Mouse (Mus musculus): ENCODE measurements around the gene Larp1b. TPM values are rescaled to one million over a fixed set of nuclear protein-coding genes. Genes with fewer than 3 reads are reported as not detected.
A peak's percentile ranks its signal among the peaks of the same experiment; 100 is the strongest.

The Larp1b gene
- polyA plus RNA-seq, 1 experiment, result 13.5 TPM

GRCm38 (mm10) chr3:41018022-41018608 is 68.5 kb downstream of the Larp1b start:
- DNase-seq (ENCODE audit: low read depth, low spot score), result no peak
- WGBS, result 39% methylated on average over 3 of the region's 3 CpGs

DNA sequence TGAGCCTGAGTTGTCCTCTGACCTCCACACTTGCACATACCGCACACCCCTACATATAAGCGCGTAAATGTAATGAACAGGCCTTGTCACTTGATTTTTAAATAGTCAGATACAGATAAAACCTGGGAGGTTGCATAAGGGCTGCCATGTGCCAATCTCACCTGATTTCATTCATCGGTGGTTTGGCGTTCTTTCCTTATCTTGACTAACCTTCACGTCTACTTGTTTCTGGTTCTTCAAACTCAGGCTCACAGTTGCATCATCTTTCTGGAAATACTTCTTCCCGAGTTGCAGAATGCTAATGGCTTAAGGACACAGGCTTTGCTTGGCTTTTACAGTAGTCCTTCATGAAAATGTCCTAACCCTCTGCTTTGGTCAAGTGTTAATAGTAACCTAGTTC is 71.1 kb downstream of the Larp1b start:
- DNase-seq (ENCODE audit: low read depth, low spot score), result no peak
- WGBS, result 92% methylated on average over 7 of the region's 7 CpGs

DNA sequence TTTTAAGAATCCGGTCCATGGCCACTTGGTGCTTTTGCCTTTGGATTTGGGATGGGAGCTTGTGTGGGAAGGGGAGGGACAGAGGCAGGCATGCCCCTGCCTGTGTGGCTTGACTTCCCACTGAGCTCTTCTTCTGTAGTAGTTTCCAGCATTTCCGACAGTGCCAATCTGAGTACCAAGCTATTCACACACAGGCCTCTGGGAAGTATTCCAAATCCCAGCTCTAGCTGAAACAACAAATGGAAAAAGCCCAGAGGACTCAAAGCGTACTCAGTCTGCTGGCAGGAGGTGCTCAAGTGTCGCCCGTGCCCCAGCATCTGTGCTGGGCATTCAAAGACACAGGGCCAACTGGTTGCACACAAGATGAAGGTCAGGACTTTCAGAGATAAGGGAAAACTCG is 72.4 kb downstream of the Larp1b start:
- 68% methylated on average over 6 of the region's 6 CpGs for WGBS

DNA sequence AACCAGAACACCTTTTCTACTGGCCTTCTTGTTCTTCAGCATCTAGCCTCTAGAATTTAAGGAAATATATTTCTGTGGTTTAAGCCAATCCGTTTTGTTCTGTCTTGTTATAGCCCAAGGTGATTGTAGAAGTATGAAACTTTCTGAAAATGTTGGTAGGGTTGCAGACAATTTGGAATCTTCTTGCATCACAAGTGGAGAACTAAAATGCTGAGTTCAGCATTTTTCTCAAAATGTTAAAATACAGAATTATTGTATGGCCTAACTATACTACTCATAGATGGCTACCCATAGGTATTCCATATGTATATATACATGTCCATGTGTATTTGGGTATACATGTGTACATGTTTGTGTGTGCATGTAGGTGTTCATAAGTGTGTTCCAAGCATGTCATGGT is 81.1 kb downstream of the Larp1b start:
- no peak for DNase-seq (ENCODE audit: low read depth, low spot score)
- WGBS, result 89% methylated on average over 1 of the region's 1 CpGs

More for the DNA sequence above, 72.4 kb downstream of the Larp1b start:
- DNase-seq (ENCODE audit: low read depth, low spot score), result no peak

DNA sequence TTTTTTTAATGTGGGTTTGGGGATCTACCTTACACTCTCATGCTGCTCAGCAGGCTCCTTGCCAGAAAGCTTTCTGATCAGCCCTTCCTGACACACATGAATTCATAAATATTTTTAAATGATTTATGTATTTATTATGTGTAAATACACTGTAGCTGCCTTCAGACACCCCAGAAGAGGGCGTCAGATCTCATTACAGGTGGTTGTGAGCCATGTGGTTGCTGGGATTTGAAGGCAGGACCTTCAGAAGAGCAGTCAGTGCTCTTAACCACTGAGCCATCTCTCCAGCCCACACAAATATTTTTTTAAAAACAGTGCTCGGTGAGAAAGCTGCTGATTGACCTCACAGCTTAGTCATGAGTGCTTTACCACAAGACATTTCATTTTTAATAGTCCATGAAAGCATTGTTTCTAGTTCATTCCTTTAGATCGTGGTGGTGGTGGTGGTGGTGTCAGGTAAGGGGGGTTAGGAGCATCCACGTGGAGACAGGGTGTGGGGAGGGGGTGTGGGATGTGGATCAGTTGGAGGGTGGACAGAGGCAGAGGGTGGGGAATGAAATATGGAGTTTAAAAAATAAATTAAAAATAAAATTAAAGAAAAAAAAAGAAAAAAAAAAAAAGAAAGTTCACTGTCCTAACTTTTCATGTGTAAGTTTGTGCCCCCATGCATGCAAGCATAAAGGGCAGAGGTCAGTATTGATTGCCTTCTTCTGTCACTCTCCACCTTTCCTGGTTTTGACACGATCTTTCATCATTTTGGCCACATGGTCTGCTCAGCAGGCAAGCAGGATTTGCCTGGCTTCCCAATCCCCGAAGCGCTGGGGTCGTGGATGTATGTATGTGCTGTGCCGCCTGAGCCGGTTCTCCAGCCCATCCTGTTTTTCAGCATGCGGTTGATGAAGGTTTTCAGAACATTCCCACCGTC is 81.9 kb downstream of the Larp1b start:
- WGBS, result 83% methylated on average over 12 of the region's 12 CpGs
- no peak for DNase-seq (ENCODE audit: low read depth, low spot score)

DNA sequence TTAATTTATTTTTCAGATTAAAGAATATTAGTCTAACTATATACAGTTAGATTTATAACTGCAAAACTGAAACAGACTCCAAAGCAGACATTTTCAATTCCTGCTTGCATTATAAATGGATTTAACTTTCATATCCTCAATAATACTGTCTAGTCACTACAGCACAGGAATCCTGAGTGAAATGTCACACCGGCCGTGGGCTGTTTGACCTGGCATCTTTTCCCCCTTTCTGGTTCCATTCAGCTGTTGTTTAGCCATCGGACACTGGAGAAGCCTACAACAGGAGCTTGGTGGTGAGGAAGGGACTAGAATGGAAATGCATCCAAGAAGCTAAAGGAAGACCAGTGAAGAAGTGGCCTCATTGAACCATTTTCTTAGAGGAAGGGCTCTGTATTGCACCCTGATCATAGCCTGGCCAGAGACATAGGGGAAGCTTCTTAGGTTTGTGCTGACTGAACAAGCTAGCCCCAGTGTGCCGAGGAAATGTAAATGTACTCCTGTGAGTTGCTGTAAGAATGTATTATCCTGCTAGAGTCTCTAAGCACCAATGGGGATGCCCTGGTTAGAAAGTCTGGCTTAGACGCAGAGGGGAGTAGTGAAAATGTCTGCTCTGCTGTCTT is 88.8 kb downstream of the Larp1b start:
- no peak for DNase-seq (ENCODE audit: low read depth, low spot score)
- WGBS, result 83% methylated on average over 5 of the region's 5 CpGs

GRCm38 (mm10) chr3:41041241-41041640 is 91.6 kb downstream of the Larp1b start:
- 62% methylated on average over 5 of the region's 5 CpGs for WGBS
- DNase-seq (ENCODE audit: low read depth, low spot score), result no peak

GRCm38 (mm10) chr3:41042195-41042938 is 92.7 kb downstream of the Larp1b start:
- peak; percentile 8 for DNase-seq (ENCODE audit: low read depth, low spot score)
- WGBS, result 76% methylated on average over 4 of the region's 4 CpGs

DNA sequence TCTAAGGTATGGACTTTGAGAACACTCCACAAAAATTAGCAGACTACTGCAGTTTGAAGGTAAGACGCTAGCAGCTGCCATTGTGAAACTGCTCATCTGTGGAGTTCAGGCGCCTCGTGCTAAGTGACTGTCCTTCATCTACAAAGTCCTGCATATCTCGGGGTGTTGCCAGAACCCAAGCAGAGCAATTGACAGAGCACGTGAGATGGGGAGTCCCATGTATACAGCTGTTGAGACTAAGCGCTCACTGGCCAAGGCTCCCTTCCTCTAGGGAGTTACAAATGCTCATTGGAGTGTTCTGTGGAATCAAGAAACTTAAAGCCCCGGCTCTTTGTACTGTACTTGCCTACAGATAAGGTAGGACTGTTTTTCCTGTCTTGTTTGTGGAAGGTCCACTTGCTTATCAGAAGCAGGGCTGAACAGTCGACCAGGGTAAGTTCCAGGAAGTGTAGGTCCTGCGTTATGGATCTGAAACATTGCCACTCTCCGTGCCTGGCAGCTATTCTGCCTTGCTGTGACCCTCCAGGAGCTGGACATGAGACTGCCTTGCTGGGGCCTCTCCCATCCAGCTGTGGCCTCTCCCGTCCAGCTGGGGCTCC is 94.2 kb downstream of the Larp1b start:
- no peak for DNase-seq (ENCODE audit: low read depth, low spot score)
- WGBS, result 62% methylated on average over 11 of the region's 11 CpGs

DNA sequence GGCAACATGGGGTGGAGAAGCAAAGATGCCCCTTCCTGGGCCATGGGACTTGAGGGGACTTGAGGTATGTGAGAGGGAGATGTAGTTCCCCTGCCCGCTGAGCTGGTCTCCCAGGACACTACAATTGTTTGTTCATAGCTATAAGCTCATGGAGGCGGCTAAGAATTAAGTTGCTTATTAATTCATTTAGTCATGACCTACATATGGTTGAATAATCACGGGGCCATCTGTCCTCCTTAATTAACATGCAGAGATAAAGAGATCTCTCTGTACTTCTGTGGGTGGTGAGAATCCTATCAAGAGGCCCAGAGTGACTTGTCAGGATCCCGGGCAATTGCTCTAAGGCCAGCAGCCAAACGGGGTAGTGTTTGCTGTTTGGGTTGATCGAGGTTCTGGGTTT is 98.2 kb downstream of the Larp1b start:
- 91% methylated on average over 6 of the region's 6 CpGs for WGBS

GRCm38 (mm10) chr3:41053334-41053733 is 103.7 kb downstream of the Larp1b start:
- WGBS, result 79% methylated on average over 3 of the region's 3 CpGs

More for the DNA sequence above, 98.2 kb downstream of the Larp1b start:
- DNase-seq (ENCODE audit: low read depth, low spot score), result no peak

DNA sequence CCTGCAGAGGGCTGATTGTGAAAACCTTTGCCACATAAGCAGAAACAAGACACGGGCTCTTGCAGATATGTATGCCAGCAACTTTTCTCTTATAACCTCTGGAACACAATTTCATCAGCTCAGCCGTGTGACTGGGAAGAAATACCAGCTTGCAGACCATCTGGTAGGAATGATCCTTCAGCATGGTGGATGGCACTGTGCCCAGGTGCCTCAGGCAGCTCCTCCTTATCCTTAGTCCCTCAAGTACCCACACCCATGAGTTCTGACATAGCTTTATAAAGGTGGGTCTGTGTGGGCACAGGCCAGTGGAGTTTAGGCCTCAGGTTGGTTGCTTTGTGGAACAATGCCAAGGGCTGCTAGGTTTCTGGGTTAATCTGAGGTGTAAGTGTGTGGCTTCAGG is 108.8 kb downstream of the Larp1b start:
- no peak for DNase-seq (ENCODE audit: low read depth, low spot score)
- WGBS, result 47% methylated on average over 2 of the region's 2 CpGs

More at GRCm38 (mm10) chr3:41053334-41053733, 103.7 kb downstream of the Larp1b start:
- DNase-seq (ENCODE audit: low read depth, low spot score), result no peak

DNA sequence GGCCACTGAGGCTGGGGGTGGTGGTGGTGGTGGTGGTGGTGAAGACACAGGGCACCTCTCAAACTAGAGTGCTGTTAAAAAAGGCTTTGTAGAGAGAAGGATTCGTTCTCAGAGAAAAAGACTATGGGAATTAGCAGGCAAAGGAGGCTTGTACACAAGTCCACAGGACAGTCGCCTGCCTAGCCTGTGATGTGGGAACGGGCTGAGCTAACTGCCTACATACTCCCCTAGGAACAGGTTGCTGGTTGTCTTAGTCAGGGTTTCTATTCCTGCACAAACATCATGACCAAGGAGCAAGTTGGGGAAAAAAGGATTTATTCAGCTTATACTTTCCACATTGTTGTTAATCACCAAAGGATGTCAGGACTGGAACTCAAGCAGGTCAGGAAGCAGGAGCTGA is 109.6 kb downstream of the Larp1b start:
- DNase-seq (ENCODE audit: low read depth, low spot score), result no peak
- WGBS, result 91% methylated on average over 3 of the region's 3 CpGs

GRCm38 (mm10) chr3:41061831-41062565 is 112.4 kb downstream of the Larp1b start:
- no peak for DNase-seq (ENCODE audit: low read depth, low spot score)
- 81% methylated on average over 3 of the region's 3 CpGs for WGBS

DNA sequence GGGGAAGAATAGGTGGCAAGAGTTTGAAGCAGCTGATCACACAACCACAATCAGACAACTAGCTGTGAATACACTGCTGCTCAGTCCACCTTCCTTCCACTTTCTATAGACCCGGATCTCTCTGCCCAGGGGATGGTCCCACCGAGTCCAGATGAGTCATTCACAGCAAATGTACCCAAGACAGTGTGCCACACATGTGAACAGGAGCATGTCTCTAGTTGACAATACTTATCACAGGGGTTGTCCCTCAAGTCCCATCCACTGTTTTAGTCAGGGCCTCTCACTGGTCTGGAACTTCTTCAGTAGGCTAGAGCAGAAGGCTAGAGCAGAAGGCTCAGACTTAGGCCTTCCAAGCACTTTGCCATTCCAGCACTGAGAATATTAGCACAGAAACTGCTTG is 113.1 kb downstream of the Larp1b start:
- WGBS, result 92% methylated on average over 2 of the region's 2 CpGs
- no peak for DNase-seq (ENCODE audit: low read depth, low spot score)

GRCm38 (mm10) chr3:41065320-41065719 is 115.7 kb downstream of the Larp1b start:
- no peak for DNase-seq (ENCODE audit: low read depth, low spot score)
- WGBS, result 79% methylated on average over 2 of the region's 2 CpGs

DNA sequence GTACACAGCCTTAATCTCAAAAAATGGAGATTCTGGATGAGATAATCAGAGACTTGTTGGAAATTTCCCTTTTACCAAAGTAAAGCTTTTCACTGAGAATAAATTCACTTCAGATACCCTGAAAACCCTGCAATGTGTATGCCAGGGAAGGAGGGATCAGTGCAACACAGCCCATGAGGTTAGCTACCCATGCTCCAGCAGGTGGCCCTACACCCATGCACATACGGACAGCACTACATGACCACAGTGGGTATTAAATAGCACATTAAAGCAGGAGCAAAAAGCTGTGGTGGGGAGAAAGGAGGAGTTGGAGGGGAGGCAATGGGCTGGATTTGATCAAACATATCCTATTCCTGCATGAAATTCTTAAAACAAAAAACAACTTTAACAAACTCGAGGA is 120.9 kb downstream of the Larp1b start:
- DNase-seq (ENCODE audit: low read depth, low spot score), result no peak
- WGBS, result 72% methylated on average over 2 of the region's 2 CpGs

DNA sequence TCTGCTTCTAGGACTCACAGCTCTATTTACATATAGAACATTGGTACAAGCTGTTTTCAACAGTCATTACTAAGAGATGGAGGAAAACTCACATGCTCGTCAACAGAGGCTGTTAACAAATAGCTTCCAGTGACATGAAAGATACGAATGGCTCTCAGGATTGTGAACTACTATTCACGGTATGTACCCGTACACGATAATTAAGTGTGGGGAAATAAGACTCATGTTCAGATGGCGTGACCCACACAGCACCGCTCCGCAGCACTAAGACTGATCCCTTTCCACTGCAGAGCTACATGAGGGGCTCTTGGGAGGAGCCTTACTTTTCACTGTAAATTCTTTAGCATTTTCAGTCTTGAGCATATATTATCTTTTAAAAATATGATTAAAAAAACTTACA is 125.7 kb downstream of the Larp1b start:
- no peak for DNase-seq (ENCODE audit: low read depth, low spot score)
- WGBS, result 91% methylated on average over 8 of the region's 8 CpGs

- WGBS, result 95% methylated on average over 2 of the region's 2 CpGs
Observed at GRCm38 (mm10) chr3:41078673-41079072, 129.0 kb downstream of the Larp1b start.

More at GRCm38 (mm10) chr3:41078673-41079072, 129.0 kb downstream of the Larp1b start:
- DNase-seq (ENCODE audit: low read depth, low spot score), result no peak
